Mouse (Mus musculus): Measurements from ENCODE around the gene Ccdc27. TPM values are rescaled to one million over a fixed set of nuclear protein-coding genes. Genes with fewer than 3 reads are reported as not detected.
A peak's percentile ranks its signal among the peaks of the same experiment; 100 is the strongest.

Ccdc27 gene
- polyA plus RNA-seq, 1 experiment, result not detected

GRCm38 (mm10) chr4:154023754-154024601 lies 18.5 kb downstream of the Ccdc27 start:
- Histone ChIP-seq H3K4me3 (replicated peaks; ENCODE audit: control insufficient read depth, low read depth, low read length) (peak overlapping the region; percentile 70), H3K4me1 (ENCODE audit: control insufficient read depth, insufficient read depth, low read length) (0 out of 2 replicates have a peak, but pooled peaks cover 2% of the 10 kb centered on the region)
- WGBS, result 37% methylated on average over 8 of the region's 8 CpGs

GRCm38 (mm10) chr4:154022844-154023243 lies 19.6 kb downstream of the Ccdc27 start:
- 61% methylated on average over 4 of the region's 4 CpGs for WGBS
- H3K4me3 ChIP-seq (replicated peaks; ENCODE audit: control insufficient read depth, low read depth, low read length), result no peak overlapping the region
- 0 out of 2 replicates have a peak, but pooled peaks cover 2% of the 10 kb centered on the region for H3K4me1 ChIP-seq (ENCODE audit: control insufficient read depth, insufficient read depth, low read length)
- peak overlapping the region; percentile 88 for H3K27ac ChIP-seq (ENCODE audit: control insufficient read depth, insufficient read depth, low read depth, low read length, poor library complexity)
- TF ChIP-seq POLR2A (IDR thresholded peaks at IDR 0.05; ENCODE audit: borderline replicate concordance, control insufficient read depth, low read depth, low read length) (no peak), CTCF (IDR thresholded peaks at IDR 0.05; ENCODE audit: control insufficient read depth, insufficient read depth, low read length) (no peak)

More at GRCm38 (mm10) chr4:154023754-154024601, 18.5 kb downstream of the Ccdc27 start:
- TF ChIP-seq POLR2A (IDR thresholded peaks at IDR 0.05; ENCODE audit: borderline replicate concordance, control insufficient read depth, low read depth, low read length) (peak; percentile 58; the same call in 1 of the 2 replicates), CTCF (IDR thresholded peaks at IDR 0.05; ENCODE audit: control insufficient read depth, insufficient read depth, low read length) (no peak)
- H3K27ac ChIP-seq (ENCODE audit: control insufficient read depth, insufficient read depth, low read depth, low read length, poor library complexity), result peak overlapping the region; percentile 88

GRCm38 (mm10) chr4:154022407-154022806 lies 20.1 kb downstream of the Ccdc27 start:
- no peak for TF ChIP-seq POLR2A (IDR thresholded peaks at IDR 0.05; ENCODE audit: borderline replicate concordance, control insufficient read depth, low read depth, low read length)
- TF ChIP-seq CTCF (IDR thresholded peaks at IDR 0.05; ENCODE audit: control insufficient read depth, insufficient read depth, low read length), result no peak
- Histone ChIP-seq H3K4me3 (replicated peaks; ENCODE audit: control insufficient read depth, low read depth, low read length) (no peak overlapping the region), H3K27ac (ENCODE audit: control insufficient read depth, insufficient read depth, low read depth, low read length, poor library complexity) (no peak overlapping the region), H3K4me1 (ENCODE audit: control insufficient read depth, insufficient read depth, low read length) (0 out of 2 replicates have a peak, but pooled peaks cover 2% of the 10 kb centered on the region)
- 79% methylated on average over 4 of the region's 4 CpGs for WGBS

GRCm38 (mm10) chr4:154021432-154021831 lies 21.0 kb downstream of the Ccdc27 start:
- WGBS, result 88% methylated on average over 9 of the region's 9 CpGs
- TF ChIP-seq CTCF (IDR thresholded peaks at IDR 0.05; ENCODE audit: control insufficient read depth, insufficient read depth, low read length) (no peak), POLR2A (IDR thresholded peaks at IDR 0.05; ENCODE audit: borderline replicate concordance, control insufficient read depth, low read depth, low read length) (no peak)
- H3K4me1 ChIP-seq (ENCODE audit: control insufficient read depth, insufficient read depth, low read length), result 0 out of 2 replicates have a peak, but pooled peaks cover 2% of the 10 kb centered on the region
- H3K4me3 ChIP-seq (replicated peaks; ENCODE audit: control insufficient read depth, low read depth, low read length), result no peak overlapping the region
- no peak overlapping the region for H3K27ac ChIP-seq (ENCODE audit: control insufficient read depth, insufficient read depth, low read depth, low read length, poor library complexity)

GRCm38 (mm10) chr4:154019571-154019970 lies 22.9 kb downstream of the Ccdc27 start:
- 0 out of 2 replicates have a peak, but pooled peaks cover 2% of the 10 kb centered on the region for H3K4me1 ChIP-seq (ENCODE audit: control insufficient read depth, insufficient read depth, low read length)
- TF ChIP-seq POLR2A (IDR thresholded peaks at IDR 0.05; ENCODE audit: borderline replicate concordance, control insufficient read depth, low read depth, low read length), result no peak
- TF ChIP-seq CTCF (IDR thresholded peaks at IDR 0.05; ENCODE audit: control insufficient read depth, insufficient read depth, low read length), result peak; percentile 79
- no peak overlapping the region for H3K27ac ChIP-seq (ENCODE audit: control insufficient read depth, insufficient read depth, low read depth, low read length, poor library complexity)
- 49% methylated on average over 7 of the region's 7 CpGs for WGBS
- H3K4me3 ChIP-seq (replicated peaks; ENCODE audit: control insufficient read depth, low read depth, low read length), result no peak overlapping the region

- TF ChIP-seq POLR2A (IDR thresholded peaks at IDR 0.05; ENCODE audit: borderline replicate concordance, control insufficient read depth, low read depth, low read length) (no peak), CTCF (IDR thresholded peaks at IDR 0.05; ENCODE audit: control insufficient read depth, insufficient read depth, low read length) (no peak)
- 87% methylated on average over 11 of the region's 11 CpGs for WGBS
- H3K27ac ChIP-seq (ENCODE audit: control insufficient read depth, insufficient read depth, low read depth, low read length, poor library complexity), result no peak overlapping the region
- no peak overlapping the region for H3K4me3 ChIP-seq (replicated peaks; ENCODE audit: control insufficient read depth, low read depth, low read length)
- H3K4me1 ChIP-seq (ENCODE audit: control insufficient read depth, insufficient read depth, low read length), result peaks cover 7% of the 10 kb centered on the region
Observed at GRCm38 (mm10) chr4:154015476-154015875, 27.0 kb downstream of the Ccdc27 start.

GRCm38 (mm10) chr4:154012132-154012882 lies 30.2 kb downstream of the Ccdc27 start:
- 1% methylated on average over 55 of the region's 55 CpGs for WGBS
- H3K4me1 ChIP-seq (ENCODE audit: control insufficient read depth, insufficient read depth, low read length), result peaks cover 7% of the 10 kb centered on the region
- peak overlapping the region; percentile 81 for H3K4me3 ChIP-seq (replicated peaks; ENCODE audit: control insufficient read depth, low read depth, low read length)
- no peak for TF ChIP-seq POLR2A (IDR thresholded peaks at IDR 0.05; ENCODE audit: borderline replicate concordance, control insufficient read depth, low read depth, low read length)
- TF ChIP-seq CTCF (IDR thresholded peaks at IDR 0.05; ENCODE audit: control insufficient read depth, insufficient read depth, low read length), result no peak
- peak overlapping the region; percentile 35; the same call in 1 of the 2 replicates for H3K27ac ChIP-seq (ENCODE audit: control insufficient read depth, insufficient read depth, low read depth, low read length, poor library complexity)

- WGBS, result under 1% methylated on average over 59 of the region's 59 CpGs
- H3K4me1 ChIP-seq (ENCODE audit: control insufficient read depth, insufficient read depth, low read length), result peaks cover 7% of the 10 kb centered on the region
- peak within 1 kb of the TSS; percentile 35; the same call in 1 of the 2 replicates for H3K27ac ChIP-seq (ENCODE audit: control insufficient read depth, insufficient read depth, low read depth, low read length, poor library complexity)
- TF ChIP-seq POLR2A (IDR thresholded peaks at IDR 0.05; ENCODE audit: borderline replicate concordance, control insufficient read depth, low read depth, low read length) (peak; percentile 34; the same call in 1 of the 2 replicates), CTCF (IDR thresholded peaks at IDR 0.05; ENCODE audit: control insufficient read depth, insufficient read depth, low read length) (no peak)
- H3K4me3 ChIP-seq (replicated peaks; ENCODE audit: control insufficient read depth, low read depth, low read length), result peak within 1 kb of the TSS; percentile 81
Observed at GRCm38 (mm10) chr4:154011646-154012089, 30.8 kb downstream of the Ccdc27 start, which contains the start of gene Lrrc47. Gene Lrrc47 (plus strand): TSS chr4:154011731.
